Mouse (Mus musculus) left cerebral cortex, postnatal 25 days (tissue): Measurements from ENCODE around the gene P2ry2. TPM values are rescaled to one million over a fixed set of nuclear protein-coding genes. Genes with fewer than 3 reads are reported as not detected.

Source experiments
- DNase-seq, 2 experiments: peaks; one replicate each; pipeline ENCODE4 v3.0.0; 2022; ENCODE audit warnings: low spot score in 2 of 2, mixed read lengths in 1 of 2
- intact Hi-C: fragments of 180-260 bp; cut with DNase I; formaldehyde crosslinking; loops from one replicate; pipeline ENCODE4 v1.15.1; 2025
- total RNA-seq, 2 experiments: library from RNA; stranded (reverse); gene quantifications; 2 replicates each; pipeline ENCODE4 v1.2.3; 2021

Gene P2ry2
- total RNA-seq: under 1 TPM; 0.71 to 0.85 TPM

- intact Hi-C loops: no loop called here
- DNase-seq: no peak
Observed at GRCm38 (mm10) chr7:101012541-101012940, at the start of gene P2ry2. P2ry2 (minus strand) TSS chr7:101012866.

DNA sequence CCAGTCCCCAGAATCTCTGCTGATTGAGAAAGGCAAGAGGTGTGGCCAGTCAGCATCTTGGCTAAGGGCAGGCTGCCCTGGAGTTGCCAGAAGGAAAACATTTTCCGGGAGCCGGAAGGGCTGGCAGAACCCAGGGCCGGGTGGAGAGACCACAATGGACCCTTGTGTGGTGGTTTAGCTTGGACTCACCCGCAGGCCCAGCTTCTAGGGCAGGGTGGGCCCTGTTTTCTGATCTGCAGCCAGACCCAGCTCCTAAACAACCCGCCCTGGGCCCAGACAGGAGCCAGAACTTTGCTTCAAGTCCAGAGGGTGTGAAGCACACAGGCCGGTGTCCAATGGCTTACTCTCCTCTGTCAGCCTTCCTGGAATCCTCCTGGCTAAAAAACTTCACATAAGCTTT lies 49.6 kb upstream of the P2ry2 start:
- DNase-seq: peak; percentile 30 to 69
- intact Hi-C loops: loop anchor here (5.0 kb wide), 1 partner anchor 210 kb away; no protein-coding TSS in a partner anchor

DNA sequence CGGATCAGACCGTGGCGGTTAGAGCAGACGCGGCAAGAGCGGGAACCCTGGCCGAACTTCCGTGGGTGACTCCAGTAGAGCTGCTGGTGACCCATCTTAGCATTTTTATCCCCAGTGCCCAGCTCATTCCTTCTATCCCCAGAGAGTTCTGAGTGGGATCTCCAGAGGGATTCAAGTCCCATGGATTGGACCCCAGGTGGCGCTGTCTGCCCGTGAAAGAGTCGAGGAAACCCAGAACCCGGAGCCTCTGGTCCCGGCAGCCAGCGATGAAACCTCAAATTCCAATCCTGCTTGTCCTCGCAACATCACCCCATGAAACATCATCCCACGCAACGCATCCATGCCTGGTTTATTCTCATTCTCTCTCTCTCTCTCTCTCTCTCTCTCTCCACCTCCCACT lies 48.7 kb upstream of the P2ry2 start:
- intact Hi-C loops: loop anchor here (1.0 to 5.0 kb wide), 5 partner anchors 47 to 313 kb away; no protein-coding TSS in a partner anchor
- DNase-seq: peak; percentile 85 to 93

GRCm38 (mm10) chr7:101060476-101060875 lies 47.8 kb upstream of the P2ry2 start:
- no peak for DNase-seq
- intact Hi-C loops: loop anchor here (2.0 to 5.0 kb wide), 2 partner anchors 48 to 212 kb away; no protein-coding TSS in a partner anchor

GRCm38 (mm10) chr7:101059188-101059587 lies 46.5 kb upstream of the P2ry2 start:
- intact Hi-C loops: no loop called here
- DNase-seq: no peak

DNA sequence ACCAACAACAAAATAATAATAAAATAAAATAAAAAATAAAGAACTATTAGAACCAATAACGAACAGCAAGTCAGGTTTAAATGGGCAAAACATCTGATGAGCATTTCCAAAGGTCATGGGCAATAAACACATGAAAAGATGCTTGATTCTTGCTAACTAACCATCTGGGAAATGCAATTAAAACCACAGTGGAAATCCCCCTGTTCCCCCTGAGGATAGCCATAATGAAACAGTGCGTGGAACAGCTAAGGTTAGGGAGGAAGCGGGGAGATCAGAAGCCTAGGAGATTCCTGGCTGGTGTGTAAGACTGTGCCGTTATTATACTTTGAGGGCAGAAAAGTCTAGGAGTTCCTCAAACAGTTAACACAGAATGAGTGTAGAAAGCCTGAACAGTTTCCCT lies 44.6 kb upstream of the P2ry2 start:
- no peak for DNase-seq
- intact Hi-C loops: no loop called here

GRCm38 (mm10) chr7:101053136-101053535 lies 40.5 kb upstream of the P2ry2 start:
- intact Hi-C loops: loop anchor here (2.0 kb wide), 1 partner anchor 146 kb away; no protein-coding TSS in a partner anchor
- no peak for DNase-seq

GRCm38 (mm10) chr7:101051551-101052221 lies 39.0 kb upstream of the P2ry2 start:
- peak; percentile 68 to 71 for DNase-seq
- intact Hi-C loops: loop anchor here (1.0 to 2.0 kb wide), 3 partner anchors 63 to 145 kb away; no protein-coding TSS in a partner anchor

DNA sequence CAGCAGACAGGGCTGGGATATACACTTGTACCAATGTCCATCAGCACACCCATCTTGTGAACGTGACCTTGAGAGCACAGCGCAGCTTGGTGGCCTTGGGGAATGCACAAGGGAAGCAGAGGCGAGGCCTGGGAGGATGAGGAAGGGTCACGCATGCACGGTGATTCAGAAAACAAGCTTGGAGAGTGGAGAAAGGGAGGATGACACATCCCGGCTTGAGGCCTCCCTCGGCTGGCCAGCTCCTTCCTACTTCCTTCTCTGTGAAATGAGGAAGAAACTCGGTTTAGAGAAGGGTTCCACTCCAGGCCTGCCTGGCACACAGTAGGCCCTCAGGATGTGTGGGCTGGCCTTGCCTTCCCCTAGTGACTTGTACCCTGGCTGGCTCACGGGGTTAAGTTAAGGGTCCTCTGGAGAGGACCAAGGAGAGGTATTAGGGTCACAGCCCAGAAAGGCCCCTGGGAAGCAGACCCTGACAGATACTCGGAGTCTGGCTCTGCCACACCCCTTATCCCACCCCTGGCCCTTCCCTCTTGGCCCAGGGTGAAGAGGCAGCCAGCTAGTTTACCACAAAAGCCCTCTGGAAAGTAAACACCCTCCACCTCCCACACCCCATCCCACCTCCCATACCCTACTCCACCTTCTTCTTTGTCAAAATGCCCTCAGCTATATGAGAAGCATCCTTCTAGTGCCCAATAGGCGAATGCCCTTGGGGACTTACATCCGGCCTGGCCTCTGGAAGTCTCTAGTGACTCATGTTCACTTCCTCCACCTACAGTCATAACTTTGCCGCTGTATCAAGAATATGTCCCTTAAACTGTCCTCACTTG lies 38.3 kb upstream of the P2ry2 start:
- intact Hi-C loops: loop anchor here (1.0 kb wide), 2 partner anchors 63 to 108 kb away; no protein-coding TSS in a partner anchor
- DNase-seq: no peak

GRCm38 (mm10) chr7:101049326-101050087 lies 36.8 kb upstream of the P2ry2 start:
- intact Hi-C loops: no loop called here
- DNase-seq: no peak

- intact Hi-C loops: no loop called here
- no peak for DNase-seq
Observed at GRCm38 (mm10) chr7:101048247-101048646, 35.6 kb upstream of the P2ry2 start.

- DNase-seq: no peak
- intact Hi-C loops: loop anchor here (5.0 kb wide), 1 partner anchor 37 kb away; no protein-coding TSS in a partner anchor
Observed at GRCm38 (mm10) chr7:101043846-101044541, 31.3 kb upstream of the P2ry2 start.

DNA sequence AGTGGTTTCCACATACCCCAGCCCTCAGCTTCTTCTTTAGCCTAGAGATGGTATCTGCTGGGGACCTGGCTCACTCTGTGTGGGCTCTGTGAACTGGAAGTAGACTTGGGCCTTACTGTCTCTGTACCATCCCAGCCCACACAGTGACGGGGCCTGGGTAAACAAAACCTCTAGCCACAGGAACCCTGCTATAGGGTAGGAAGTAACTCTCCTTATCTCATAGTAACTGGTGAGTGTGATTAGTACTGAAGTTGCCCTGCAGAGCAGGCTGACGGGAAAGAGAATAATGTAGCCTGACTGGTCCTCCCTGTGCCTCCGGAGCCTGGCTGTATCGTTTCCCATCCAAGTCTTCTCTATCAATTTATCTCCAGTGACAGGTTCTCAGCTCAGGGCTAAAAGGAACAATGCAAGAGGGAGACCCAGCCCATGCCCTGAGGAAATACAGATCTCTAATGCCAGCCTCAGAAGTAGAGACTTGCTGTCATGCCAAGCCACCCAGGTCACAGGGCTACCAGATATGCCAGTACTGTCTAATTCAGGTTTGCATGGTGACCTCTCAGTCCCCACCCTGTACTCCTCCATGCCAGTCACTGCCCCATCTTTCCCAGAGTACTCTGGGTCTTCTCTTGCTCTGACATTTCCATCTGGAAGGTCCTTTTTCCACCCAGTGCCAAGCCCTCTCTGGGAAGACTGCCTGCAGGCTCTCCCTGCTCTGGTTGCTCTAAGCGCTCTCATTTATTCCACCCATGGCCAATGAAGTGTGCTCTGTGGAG lies 29.5 kb upstream of the P2ry2 start:
- intact Hi-C loops: loop anchor here (5.0 kb wide), 1 partner anchor 35 kb away; no protein-coding TSS in a partner anchor
- no peak for DNase-seq

- no peak for DNase-seq
- intact Hi-C loops: loop anchor here (5.0 kb wide), 1 partner anchor 34 kb away; no protein-coding TSS in a partner anchor
Observed at GRCm38 (mm10) chr7:101041544-101041943, 28.9 kb upstream of the P2ry2 start.

GRCm38 (mm10) chr7:101033371-101033770 lies 20.7 kb upstream of the P2ry2 start:
- intact Hi-C loops: no loop called here
- DNase-seq: no peak

DNA sequence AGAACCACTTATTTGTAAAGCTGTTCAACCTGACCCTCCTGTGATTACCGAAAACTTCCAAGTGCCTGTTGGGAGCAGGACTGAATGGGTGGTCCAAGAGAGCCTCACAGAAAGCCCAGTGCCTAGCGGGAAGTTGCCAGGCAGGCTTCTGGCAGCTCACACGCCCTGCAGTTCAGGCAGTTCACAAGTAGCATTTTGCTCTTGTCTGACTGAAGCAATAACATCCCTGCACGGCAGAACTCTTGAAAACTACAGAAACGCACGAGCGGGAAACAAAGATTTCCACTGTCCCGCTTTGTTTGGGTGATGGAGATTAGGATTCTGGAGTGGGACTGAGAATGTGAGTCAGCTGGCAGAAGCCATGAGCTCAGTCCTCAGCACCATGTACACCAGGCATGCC lies 18.6 kb upstream of the P2ry2 start:
- intact Hi-C loops: no loop called here
- DNase-seq: no peak

DNA sequence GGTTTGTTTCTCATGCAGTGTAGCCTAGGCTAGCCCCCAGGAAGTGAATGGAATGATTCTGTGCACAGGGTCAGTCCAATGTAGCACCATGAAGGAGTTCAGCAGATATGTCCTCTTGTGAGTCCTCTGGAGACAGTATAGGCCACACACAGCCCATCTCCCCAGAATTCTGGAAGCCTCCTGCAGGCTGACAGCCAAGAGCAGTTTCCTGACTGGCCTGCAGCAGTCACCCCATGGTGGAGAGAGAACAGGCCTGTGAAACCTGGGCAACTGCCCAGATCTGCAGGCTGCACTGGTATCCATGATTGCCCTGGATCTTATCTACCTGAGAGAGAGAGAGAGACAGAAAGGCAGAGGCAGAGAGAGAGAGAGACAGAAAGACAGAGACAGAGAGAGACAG lies 18.1 kb upstream of the P2ry2 start:
- no peak for DNase-seq
- intact Hi-C loops: no loop called here

DNA sequence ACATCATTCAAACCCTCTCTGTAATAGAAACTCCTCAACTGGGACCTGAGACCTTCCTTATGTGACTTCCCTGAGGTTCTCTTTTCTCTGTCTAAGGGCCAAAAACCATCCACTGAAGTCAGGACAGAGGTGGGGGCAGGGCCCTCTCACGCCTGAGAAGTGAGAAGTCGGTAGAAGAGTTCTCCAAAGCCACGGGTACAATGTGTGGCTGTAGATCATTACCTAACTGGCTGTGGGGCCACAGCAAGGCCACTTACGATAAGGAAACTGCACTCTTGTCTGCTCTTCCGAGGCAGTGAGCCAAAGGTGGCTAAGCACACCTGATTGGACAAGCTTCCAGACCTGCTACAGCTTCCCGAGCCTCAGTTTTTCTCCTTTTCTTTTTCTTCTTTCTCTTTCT lies 16.8 kb upstream of the P2ry2 start:
- intact Hi-C loops: no loop called here
- DNase-seq: no peak
